Mouse (Mus musculus): ENCODE measurements around the gene Gm11549. TPM values are rescaled to one million over a fixed set of nuclear protein-coding genes. Genes with fewer than 3 reads are reported as not detected.

Gene Gm11549
- total and polyA plus RNA-seq, 2 experiments from 2014 or later, result 0.68 to 1.3 TPM

DNA sequence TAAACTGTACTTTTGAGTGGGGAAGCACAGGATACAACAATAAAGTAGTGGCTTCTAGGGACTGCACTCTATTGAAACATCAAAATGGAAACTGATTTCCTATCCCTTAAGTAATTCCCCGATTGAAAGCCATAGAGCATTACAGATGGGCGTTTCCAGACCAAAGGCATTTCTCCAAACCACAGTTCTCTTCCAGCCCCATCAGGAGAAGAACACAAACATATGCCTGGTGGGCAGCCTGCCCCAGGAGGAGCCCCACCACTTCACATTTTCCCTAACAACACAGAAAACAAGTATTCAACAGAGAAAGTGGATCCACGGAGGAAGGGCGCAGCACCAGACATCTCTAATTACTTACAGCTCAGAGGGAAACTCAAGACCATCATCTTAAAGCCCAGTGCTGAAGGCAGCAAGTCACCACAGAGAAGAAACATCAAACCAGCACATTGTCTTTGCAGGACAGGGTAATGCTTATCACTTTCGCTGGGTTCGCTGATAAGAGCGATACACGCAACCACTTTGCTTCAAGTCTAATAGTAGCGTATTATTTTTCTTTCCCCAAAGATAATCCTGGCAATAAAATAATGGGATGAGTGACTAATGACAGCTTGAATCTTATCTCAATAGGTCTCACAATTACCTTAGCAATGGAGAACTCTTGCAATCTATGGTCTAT is 28.8 kb downstream of the Gm11549 start:
- Histone ChIP-seq H3K36me3 (ENCODE audit: insufficient read depth) (no peaks in the 10 kb centered on the region), H3K4me1 (ENCODE audit: insufficient read depth) (no peaks in the 10 kb centered on the region), H3K4me3 (ENCODE audit: low read depth, low read length) (no peak overlapping the region), H3K9ac (no peak overlapping the region), H3K4me2 (ENCODE audit: low read depth) (no peak overlapping the region), H3K27ac (ENCODE audit: low read depth, low read length) (no peak overlapping the region), H3K9me3 (ENCODE audit: low read length) (no peaks in the 10 kb centered on the region), H3K27me3 (ENCODE audit: insufficient read depth, low read length) (no peaks in the 10 kb centered on the region)
- no peak for TF ChIP-seq CTCF (IDR thresholded peaks at IDR 0.05; ENCODE audit: low read depth)
- WGBS, result 81% methylated on average over 9 of the region's 9 CpGs
- no peak for DNase-seq
- ATAC-seq, result no peak

DNA sequence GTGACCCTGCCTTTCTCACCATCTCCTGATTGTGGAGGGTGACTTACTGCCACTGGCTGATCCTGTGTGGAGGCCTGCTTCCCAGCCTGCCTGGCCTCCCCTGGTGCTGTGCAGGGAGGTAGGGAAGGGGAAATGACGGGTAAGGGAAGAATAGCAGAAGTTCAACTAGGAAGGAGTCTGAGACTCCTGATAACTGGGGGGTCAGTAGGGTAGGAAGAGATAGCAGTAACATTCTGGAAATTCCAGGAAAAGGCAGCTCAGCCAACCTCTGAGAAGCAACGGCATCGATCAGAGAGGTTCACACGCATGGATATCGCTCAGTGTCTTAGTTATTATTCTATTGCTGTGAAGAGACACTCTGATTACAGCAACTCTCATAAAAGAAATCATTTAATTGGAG is 30.1 kb downstream of the Gm11549 start:
- Histone ChIP-seq H3K4me1 (ENCODE audit: insufficient read depth) (no peaks in the 10 kb centered on the region), H3K4me3 (ENCODE audit: low read depth, low read length) (no peak overlapping the region), H3K36me3 (ENCODE audit: insufficient read depth) (no peaks in the 10 kb centered on the region), H3K9me3 (ENCODE audit: low read length) (no peaks in the 10 kb centered on the region), H3K27me3 (ENCODE audit: insufficient read depth, low read length) (no peaks in the 10 kb centered on the region), H3K27ac (ENCODE audit: low read depth, low read length) (no peak overlapping the region), H3K4me2 (ENCODE audit: low read depth) (no peak overlapping the region), H3K9ac (no peak overlapping the region)
- TF ChIP-seq CTCF (IDR thresholded peaks at IDR 0.05; ENCODE audit: low read depth), result no peak
- no peak for ATAC-seq
- WGBS, result 92% methylated on average over 5 of the region's 5 CpGs
- no peak for DNase-seq

DNA sequence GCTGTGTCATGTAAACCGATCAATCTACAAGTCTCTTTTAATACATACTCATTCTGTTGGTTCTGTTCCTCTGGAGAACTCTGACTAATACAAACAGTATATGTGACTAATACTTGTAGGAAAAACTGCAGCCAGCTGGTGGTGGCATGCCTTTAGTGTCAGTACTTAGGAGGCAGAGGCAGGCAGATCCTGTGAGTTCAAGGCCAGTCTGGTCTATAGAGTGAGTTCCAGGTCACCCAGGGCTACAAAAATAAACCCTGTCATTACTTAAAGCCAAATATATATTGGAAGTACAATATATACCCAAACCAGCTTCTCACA is 32.1 kb downstream of the Gm11549 start:
- Histone ChIP-seq H3K27ac (ENCODE audit: low read depth, low read length) (no peak overlapping the region), H3K4me3 (ENCODE audit: low read depth, low read length) (no peak overlapping the region), H3K36me3 (ENCODE audit: insufficient read depth) (no peaks in the 10 kb centered on the region), H3K27me3 (ENCODE audit: insufficient read depth, low read length) (no peaks in the 10 kb centered on the region), H3K4me2 (ENCODE audit: low read depth) (no peak overlapping the region), H3K9me3 (ENCODE audit: low read length) (no peaks in the 10 kb centered on the region), H3K9ac (no peak overlapping the region), H3K4me1 (ENCODE audit: insufficient read depth) (no peaks in the 10 kb centered on the region)
- no peak for DNase-seq
- ATAC-seq, result no peak
- 100% methylated on average over 1 of the region's 1 CpGs for WGBS
- no peak for TF ChIP-seq CTCF (IDR thresholded peaks at IDR 0.05; ENCODE audit: low read depth)

DNA sequence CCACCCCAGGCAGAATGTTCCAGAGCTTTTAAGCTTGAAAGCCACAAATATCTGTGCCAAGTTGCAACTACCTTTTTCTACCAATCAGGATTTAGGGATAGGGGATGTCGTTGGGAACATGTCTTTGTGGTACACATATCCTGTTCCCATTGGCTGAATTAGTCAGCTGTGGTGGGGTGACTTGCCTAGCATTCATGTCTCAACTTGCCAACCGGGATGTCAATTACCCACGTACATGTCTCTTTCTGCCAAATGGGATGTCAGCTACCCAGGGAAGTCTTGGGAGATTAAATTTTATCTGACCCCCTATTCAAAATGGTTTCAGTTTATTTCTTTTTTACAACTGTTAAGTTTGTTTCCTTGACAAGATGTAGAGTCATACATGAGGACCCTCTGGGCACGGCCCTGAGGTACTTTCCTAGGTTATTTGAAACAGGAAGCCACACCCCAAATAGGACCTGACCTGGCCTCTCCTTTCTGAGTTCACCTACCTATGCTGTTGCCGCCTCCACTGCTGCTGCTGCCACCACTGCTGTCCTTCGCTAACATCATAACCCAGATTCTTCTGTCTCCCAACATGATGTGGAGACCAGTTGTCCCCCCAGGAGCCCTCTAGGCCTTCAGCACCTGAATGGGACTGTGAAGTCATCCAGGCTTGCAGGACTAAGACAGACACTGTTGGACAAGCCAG is 32.6 kb downstream of the Gm11549 start:
- H3K9me3 ChIP-seq (ENCODE audit: low read length), result no peaks in the 10 kb centered on the region
- no peaks in the 10 kb centered on the region for H3K4me1 ChIP-seq (ENCODE audit: insufficient read depth)
- no peak overlapping the region for H3K4me3 ChIP-seq (ENCODE audit: low read depth, low read length)
- DNase-seq (no peak), ATAC-seq (no peak)
- no peak overlapping the region for H3K4me2 ChIP-seq (ENCODE audit: low read depth)
- TF ChIP-seq CTCF (IDR thresholded peaks at IDR 0.05; ENCODE audit: low read depth), result no peak
- no peaks in the 10 kb centered on the region for H3K36me3 ChIP-seq (ENCODE audit: insufficient read depth)
- H3K9ac ChIP-seq, result no peak overlapping the region
- WGBS, result 92% methylated on average over 6 of the region's 6 CpGs
- no peak overlapping the region for H3K27ac ChIP-seq (ENCODE audit: low read depth, low read length)
- H3K27me3 ChIP-seq (ENCODE audit: insufficient read depth, low read length), result no peaks in the 10 kb centered on the region

DNA sequence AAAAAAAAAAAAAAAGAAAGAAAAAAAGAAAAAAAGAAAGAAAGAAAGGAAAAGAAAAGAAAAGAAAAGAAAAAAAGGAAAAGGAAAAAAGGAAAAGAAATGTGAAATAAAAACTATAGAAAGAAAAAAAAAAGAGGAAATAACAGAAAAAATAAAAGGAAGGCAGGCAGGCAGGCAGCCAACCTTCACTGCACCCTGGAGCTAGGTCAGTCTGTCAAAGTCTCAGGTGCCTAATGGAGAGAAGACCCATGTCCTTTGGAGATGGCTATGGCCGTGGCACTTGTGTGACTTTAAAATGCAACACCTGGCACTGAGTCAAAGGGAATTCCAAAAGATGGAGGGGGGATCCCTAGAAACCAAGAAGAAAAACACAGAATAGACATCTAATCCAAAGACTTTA is 33.2 kb downstream of the Gm11549 start:
- no peak overlapping the region for H3K4me2 ChIP-seq (ENCODE audit: low read depth)
- no peaks in the 10 kb centered on the region for H3K36me3 ChIP-seq (ENCODE audit: insufficient read depth)
- ATAC-seq (no peak), DNase-seq (no peak)
- no peak overlapping the region for H3K9ac ChIP-seq
- H3K4me1 ChIP-seq (ENCODE audit: insufficient read depth), result no peaks in the 10 kb centered on the region
- WGBS, result 27% methylated on average over 1 of the region's 1 CpGs
- no peak overlapping the region for H3K4me3 ChIP-seq (ENCODE audit: low read depth, low read length)
- H3K27me3 ChIP-seq (ENCODE audit: insufficient read depth, low read length), result no peaks in the 10 kb centered on the region
- no peak for TF ChIP-seq CTCF (IDR thresholded peaks at IDR 0.05; ENCODE audit: low read depth)
- H3K27ac ChIP-seq (ENCODE audit: low read depth, low read length), result no peak overlapping the region
- H3K9me3 ChIP-seq (ENCODE audit: low read length), result no peaks in the 10 kb centered on the region

DNA sequence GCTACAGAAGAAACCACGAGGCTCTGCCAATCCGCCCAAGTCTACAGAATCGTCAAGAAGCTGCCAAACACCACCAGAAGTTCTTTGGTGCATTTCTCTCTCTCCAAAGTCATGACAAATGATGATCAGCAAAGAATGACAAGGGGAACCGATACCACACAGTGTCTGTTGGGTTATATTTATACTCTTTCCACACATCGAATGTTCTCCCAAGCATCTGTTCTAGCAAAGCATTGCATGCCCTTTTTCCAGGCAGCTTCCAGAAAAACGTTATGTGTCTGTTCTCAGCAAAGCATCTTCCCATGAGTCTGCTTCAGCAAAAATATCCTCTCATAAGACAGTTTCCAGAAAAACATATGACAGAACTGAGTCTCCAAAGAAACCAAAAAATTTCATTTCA is 34.7 kb downstream of the Gm11549 start:
- Histone ChIP-seq H3K9ac (no peak overlapping the region), H3K36me3 (ENCODE audit: insufficient read depth) (no peaks in the 10 kb centered on the region), H3K27me3 (ENCODE audit: insufficient read depth, low read length) (no peaks in the 10 kb centered on the region), H3K9me3 (ENCODE audit: low read length) (no peaks in the 10 kb centered on the region), H3K4me1 (ENCODE audit: insufficient read depth) (no peaks in the 10 kb centered on the region), H3K27ac (ENCODE audit: low read depth, low read length) (no peak overlapping the region), H3K4me2 (ENCODE audit: low read depth) (no peak overlapping the region), H3K4me3 (ENCODE audit: low read depth, low read length) (no peak overlapping the region)
- no peak for TF ChIP-seq CTCF (IDR thresholded peaks at IDR 0.05; ENCODE audit: low read depth)
- DNase-seq (no peak), ATAC-seq (no peak)
- WGBS, result 92% methylated on average over 6 of the region's 6 CpGs

DNA sequence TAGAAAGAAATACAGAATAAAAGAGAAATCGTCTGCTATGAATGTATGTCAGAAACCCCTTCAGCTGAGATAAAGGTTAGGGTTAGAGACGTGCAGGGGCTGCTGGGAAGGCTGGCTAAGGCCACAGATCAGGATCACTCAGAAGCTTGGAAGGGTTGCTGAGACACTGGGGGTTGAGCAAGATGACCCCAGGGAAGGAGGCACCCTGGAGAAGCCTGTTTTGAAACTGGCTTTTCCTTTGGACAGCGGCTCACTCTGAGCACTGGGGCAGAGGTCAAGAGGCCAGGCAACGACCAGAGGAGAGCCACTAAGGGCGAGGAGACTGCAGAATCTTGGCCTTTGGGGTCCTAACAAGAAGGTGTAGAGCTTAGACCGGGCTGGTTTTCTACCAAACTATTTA is 35.4 kb downstream of the Gm11549 start:
- 64% methylated on average over 6 of the region's 6 CpGs for WGBS
- Histone ChIP-seq H3K4me1 (ENCODE audit: insufficient read depth) (no peaks in the 10 kb centered on the region), H3K27ac (ENCODE audit: low read depth, low read length) (no peak overlapping the region), H3K4me3 (ENCODE audit: low read depth, low read length) (no peak overlapping the region), H3K9me3 (ENCODE audit: low read length) (no peaks in the 10 kb centered on the region), H3K9ac (no peak overlapping the region), H3K27me3 (ENCODE audit: insufficient read depth, low read length) (no peaks in the 10 kb centered on the region), H3K36me3 (ENCODE audit: insufficient read depth) (no peaks in the 10 kb centered on the region), H3K4me2 (ENCODE audit: low read depth) (no peak overlapping the region)
- ATAC-seq, result no peak
- TF ChIP-seq CTCF (IDR thresholded peaks at IDR 0.05; ENCODE audit: low read depth), result no peak
- DNase-seq, result no peak
